Mouse (Mus musculus) MEL (cell line): ENCODE data around the gene Relb. TPM values are rescaled to one million over a fixed set of nuclear protein-coding genes. Genes with fewer than 3 reads are reported as not detected.

ENCODE experiments used
- DNase-seq: peaks from one replicate; pipeline ENCODE4 v3.0.0; 2011; ENCODE audit warnings: low read depth, low spot score
- H3K27ac ChIP-seq: 2 replicates; pipeline ENCODE4 v1.5.1; 2012; ENCODE audit warnings: low read depth, mild to moderate bottlenecking, control low read depth, low read length, moderate library complexity; ENCODE audit not compliant: control insufficient read depth
- H3K27me3 ChIP-seq, 2 experiments: fragments of 150-350 bp in 1 of 2; sonication (generic) in 1 of 2; 2 replicates each; pipeline ENCODE4 v1.6.1; 2012; ENCODE audit warnings: low read length in 2 of 2, mild to moderate bottlenecking in 2 of 2, improper control_type of control experiment in 1 of 2, moderate library complexity in 1 of 2; ENCODE audit not compliant: insufficient read depth in 2 of 2, control insufficient read depth in 1 of 2
- H3K36me3 ChIP-seq, 2 experiments: 2 replicates each; pipeline ENCODE4 v1.6.1; 2012 to 2014; ENCODE audit warnings: low read length in 2 of 2, improper control_type of control experiment in 1 of 2, inconsistent platforms in 1 of 2, mild to moderate bottlenecking in 1 of 2; ENCODE audit not compliant: insufficient read depth in 2 of 2, control insufficient read depth in 1 of 2
- H3K4me1 ChIP-seq, 2 experiments: fragments of 150-350 bp in 1 of 2; sonication (generic) in 1 of 2; 2 replicates each; pipeline ENCODE4 v1.6.1; 2012; ENCODE audit warnings: low read length in 2 of 2, improper control_type of control experiment in 1 of 2, mild to moderate bottlenecking in 1 of 2; ENCODE audit not compliant: insufficient read depth in 2 of 2, control insufficient read depth in 1 of 2
- H3K4me3 ChIP-seq, 2 experiments: fragments of 150-350 bp in 1 of 2; sonication (generic) in 1 of 2; 2 replicates each; pipeline ENCODE4 v1.5.1; 2012; ENCODE audit warnings: low read depth in 2 of 2, low read length in 2 of 2, mild to moderate bottlenecking in 2 of 2, moderate library complexity in 2 of 2, control low read depth in 1 of 2, improper control_type of control experiment in 1 of 2; ENCODE audit not compliant: control insufficient read depth in 1 of 2, insufficient read depth in 1 of 2
- H3K79me2 ChIP-seq: 2 replicates; pipeline ENCODE4 v1.6.1; 2012; ENCODE audit warnings: mild to moderate bottlenecking, low read length, moderate library complexity; ENCODE audit not compliant: control insufficient read depth, poor library complexity, insufficient read depth
- H3K9ac ChIP-seq: 2 replicates; pipeline ENCODE4 v1.6.1; 2012; ENCODE audit warnings: low read depth, mild to moderate bottlenecking, control low read depth, low read length, moderate library complexity; ENCODE audit not compliant: control insufficient read depth, poor library complexity, severe bottlenecking
- H3K9me3 ChIP-seq: fragments of 150-350 bp; sonication (generic); replicated peaks from 2 replicates; pipeline ENCODE4 v1.6.1; 2012; ENCODE audit warnings: mild to moderate bottlenecking, low read length, improper control_type of control experiment, moderate library complexity; ENCODE audit not compliant: insufficient read depth
- BHLHE40 ChIP-seq: IDR thresholded peaks from 2 replicates; pipeline ENCODE4 v1.6.1; 2012; ENCODE audit warnings: low read depth, mild to moderate bottlenecking, inconsistent platforms, low read length, improper control_type of control experiment, borderline replicate concordance
- CHD1 ChIP-seq: IDR thresholded peaks from 2 replicates; pipeline ENCODE4 v1.6.1; 2012; ENCODE audit warnings: low read depth, mild to moderate bottlenecking, inconsistent platforms, low read length, improper control_type of control experiment
- CHD2 ChIP-seq: IDR thresholded peaks from 2 replicates; pipeline ENCODE4 v1.6.1; 2011; ENCODE audit warnings: low read length, improper control_type of control experiment
- CTCF ChIP-seq, 3 experiments: IDR thresholded peaks in 2 of 3; conservative IDR thresholded peaks in 1 of 3; 2 replicates each; pipeline ENCODE4 v1.5.1; 2011 to 2012; ENCODE audit warnings: low read length in 3 of 3, low read depth in 2 of 3, mild to moderate bottlenecking in 2 of 3, improper control_type of control experiment in 1 of 3, inconsistent platforms in 1 of 3, mixed read lengths in 1 of 3, moderate library complexity in 1 of 3; ENCODE audit not compliant: control insufficient read depth in 1 of 3, insufficient read depth in 1 of 3, poor library complexity in 1 of 3, severe bottlenecking in 1 of 3
- E2F4 ChIP-seq: IDR thresholded peaks from 2 replicates; pipeline ENCODE4 v1.6.1; 2011; ENCODE audit warnings: low read depth, low read length, improper control_type of control experiment, borderline replicate concordance
- ELF1 ChIP-seq: IDR thresholded peaks from 2 replicates; pipeline ENCODE4 v1.6.1; 2014; ENCODE audit warnings: low read depth, mild to moderate bottlenecking, inconsistent platforms, low read length, improper control_type of control experiment, moderate library complexity
- EP300 ChIP-seq, 2 experiments: IDR thresholded peaks; 2 replicates each; pipeline ENCODE4 v1.6.1; 2011; ENCODE audit warnings: improper control_type of control experiment in 2 of 2, low read length in 2 of 2, low read depth in 1 of 2, mild to moderate bottlenecking in 1 of 2
- ETS1 ChIP-seq: IDR thresholded peaks from 2 replicates; pipeline ENCODE4 v1.6.1; 2012; ENCODE audit warnings: low read depth, mild to moderate bottlenecking, inconsistent platforms, low read length, improper control_type of control experiment, moderate library complexity
- GABPA ChIP-seq: IDR thresholded peaks from 2 replicates; pipeline ENCODE4 v1.6.1; 2012; ENCODE audit warnings: low read depth, mild to moderate bottlenecking, inconsistent platforms, low read length, improper control_type of control experiment, moderate library complexity
- GATA1 ChIP-seq: IDR thresholded peaks from 2 replicates; pipeline ENCODE4 v1.6.1; 2011; ENCODE audit warnings: low read depth, low read length, improper control_type of control experiment
- HCFC1 ChIP-seq: IDR thresholded peaks from 2 replicates; pipeline ENCODE4 v1.6.1; 2012; ENCODE audit warnings: low read depth, mild to moderate bottlenecking, inconsistent platforms, low read length, improper control_type of control experiment, moderate library complexity
- JUND ChIP-seq: IDR thresholded peaks from 2 replicates; pipeline ENCODE4 v1.6.1; 2011; ENCODE audit warnings: low read depth, mild to moderate bottlenecking, improper control_type of control experiment, low read length
- KAT2A ChIP-seq: conservative IDR thresholded peaks from 2 replicates; pipeline ENCODE4 v1.6.1; 2012; ENCODE audit warnings: low read depth, low read length, improper control_type of control experiment, inconsistent platforms
- MAFK ChIP-seq: IDR thresholded peaks from 2 replicates; pipeline ENCODE4 v1.6.1; 2011; ENCODE audit warnings: low read depth, mild to moderate bottlenecking, low read length, improper control_type of control experiment, borderline replicate concordance
- MAX ChIP-seq: IDR thresholded peaks from 2 replicates; pipeline ENCODE4 v1.6.1; 2011; ENCODE audit warnings: low read length, improper control_type of control experiment
- MEF2A ChIP-seq: IDR thresholded peaks from 2 replicates; pipeline ENCODE4 v1.6.1; 2014; ENCODE audit warnings: low read depth, mild to moderate bottlenecking, inconsistent platforms, low read length, improper control_type of control experiment; ENCODE audit not compliant: poor library complexity, insufficient replicate concordance, severe bottlenecking; ENCODE audit errors: extremely low read depth
- MXI1 ChIP-seq: IDR thresholded peaks from 2 replicates; pipeline ENCODE4 v1.6.1; 2011; ENCODE audit warnings: mild to moderate bottlenecking, low read depth, low read length, improper control_type of control experiment
- MYB ChIP-seq: IDR thresholded peaks from 2 replicates; pipeline ENCODE4 v1.6.1; 2011; ENCODE audit warnings: mild to moderate bottlenecking, low read depth, low read length, improper control_type of control experiment
- MYC ChIP-seq: IDR thresholded peaks from 2 replicates; pipeline ENCODE4 v1.6.1; 2011; ENCODE audit warnings: low read depth, mild to moderate bottlenecking, low read length, improper control_type of control experiment, moderate library complexity
- NELFE ChIP-seq: IDR thresholded peaks from 2 replicates; pipeline ENCODE4 v1.6.1; 2011; ENCODE audit warnings: low read depth, low read length, improper control_type of control experiment
- NRF1 ChIP-seq: IDR thresholded peaks from 2 replicates; pipeline ENCODE4 v1.6.1; 2014; ENCODE audit warnings: low read depth, mild to moderate bottlenecking, inconsistent platforms, low read length, improper control_type of control experiment, moderate library complexity; ENCODE audit not compliant: poor library complexity, insufficient read depth, severe bottlenecking
- POLR2A ChIP-seq, 2 experiments: IDR thresholded peaks; 2 replicates each; pipeline ENCODE4 v1.6.1; 2011 to 2012; ENCODE audit warnings: low read length in 2 of 2, mild to moderate bottlenecking in 2 of 2, control low read depth in 1 of 2, improper control_type of control experiment in 1 of 2, low read depth in 1 of 2, moderate library complexity in 1 of 2; ENCODE audit not compliant: control insufficient read depth in 1 of 2, insufficient read depth in 1 of 2, poor library complexity in 1 of 2
- POLR2AphosphoS2 ChIP-seq: IDR thresholded peaks from 2 replicates; pipeline ENCODE4 v1.6.1; 2011; ENCODE audit warnings: low read length, improper control_type of control experiment
- RAD21 ChIP-seq: IDR thresholded peaks from 2 replicates; pipeline ENCODE4 v1.6.1; 2011; ENCODE audit warnings: mild to moderate bottlenecking, low read depth, low read length, improper control_type of control experiment
- RCOR1 ChIP-seq: IDR thresholded peaks from 2 replicates; pipeline ENCODE4 v1.6.1; 2012; ENCODE audit warnings: low read depth, mild to moderate bottlenecking, inconsistent platforms, low read length, improper control_type of control experiment
- SIN3A ChIP-seq: IDR thresholded peaks from 2 replicates; pipeline ENCODE4 v1.6.1; 2012; ENCODE audit warnings: low read length, improper control_type of control experiment, inconsistent platforms
- SMC3 ChIP-seq: IDR thresholded peaks from 2 replicates; pipeline ENCODE4 v1.6.1; 2011; ENCODE audit warnings: low read depth, low read length, improper control_type of control experiment
- TAL1 ChIP-seq: IDR thresholded peaks from 2 replicates; pipeline ENCODE4 v1.6.1; 2012; ENCODE audit warnings: mild to moderate bottlenecking, inconsistent platforms, low read length, moderate library complexity, mixed read lengths
- TCF12 ChIP-seq: IDR thresholded peaks from 2 replicates; pipeline ENCODE4 v1.6.1; 2014; ENCODE audit warnings: low read depth, mild to moderate bottlenecking, inconsistent platforms, low read length, improper control_type of control experiment, moderate library complexity
- UBTF ChIP-seq: IDR thresholded peaks from 2 replicates; pipeline ENCODE4 v1.6.1; 2012; ENCODE audit warnings: low read depth, mild to moderate bottlenecking, inconsistent platforms, low read length, improper control_type of control experiment, moderate library complexity, borderline replicate concordance; ENCODE audit not compliant: insufficient read depth
- USF1 ChIP-seq: IDR thresholded peaks from 2 replicates; pipeline ENCODE4 v1.6.1; 2014; ENCODE audit warnings: low read depth, mild to moderate bottlenecking, inconsistent platforms, low read length, improper control_type of control experiment, moderate library complexity
- USF2 ChIP-seq, 2 experiments: IDR thresholded peaks; 2 replicates each; pipeline ENCODE4 v1.6.1; 2011 to 2012; ENCODE audit warnings: improper control_type of control experiment in 2 of 2, low read length in 2 of 2, borderline replicate concordance in 1 of 2, inconsistent platforms in 1 of 2, low read depth in 1 of 2, mild to moderate bottlenecking in 1 of 2; ENCODE audit not compliant: insufficient read depth in 1 of 2
- ZKSCAN1 ChIP-seq: IDR thresholded peaks from 2 replicates; pipeline ENCODE4 v1.6.1; 2012; ENCODE audit warnings: low read depth, mild to moderate bottlenecking, inconsistent platforms, low read length, improper control_type of control experiment, moderate library complexity
- ZMIZ1 ChIP-seq: IDR thresholded peaks from 2 replicates; pipeline ENCODE4 v1.6.1; 2012; ENCODE audit warnings: low read depth, mild to moderate bottlenecking, inconsistent platforms, low read length, improper control_type of control experiment, moderate library complexity
- polyA plus RNA-seq, 2 experiments: library from polyadenylated mRNA; stranded (reverse) in 1 of 2; unstranded in 1 of 2; fragments of >175 nt in 1 of 2; fragments of >200 nt in 1 of 2; gene quantifications; 2 replicates each; pipeline versions ENCODE4 v1.2.1 to v1.2.4; 2012; ENCODE audit warnings: low replicate concordance in 2 of 2, low read depth in 1 of 2; ENCODE audit not compliant: insufficient read length in 2 of 2, insufficient read depth in 1 of 2, missing spikeins in 1 of 2
- total RNA-seq: library from RNA; depleted of rRNA; stranded (reverse); fragments of 300-350 nt; gene quantifications from 2 replicates; pipeline ENCODE4 v1.2.3, GENCODE M21; 2012

The Relb gene
- total and polyA plus RNA-seq, 3 experiments, result 6.2 to 7.7 TPM; not detected in 1

DNA sequence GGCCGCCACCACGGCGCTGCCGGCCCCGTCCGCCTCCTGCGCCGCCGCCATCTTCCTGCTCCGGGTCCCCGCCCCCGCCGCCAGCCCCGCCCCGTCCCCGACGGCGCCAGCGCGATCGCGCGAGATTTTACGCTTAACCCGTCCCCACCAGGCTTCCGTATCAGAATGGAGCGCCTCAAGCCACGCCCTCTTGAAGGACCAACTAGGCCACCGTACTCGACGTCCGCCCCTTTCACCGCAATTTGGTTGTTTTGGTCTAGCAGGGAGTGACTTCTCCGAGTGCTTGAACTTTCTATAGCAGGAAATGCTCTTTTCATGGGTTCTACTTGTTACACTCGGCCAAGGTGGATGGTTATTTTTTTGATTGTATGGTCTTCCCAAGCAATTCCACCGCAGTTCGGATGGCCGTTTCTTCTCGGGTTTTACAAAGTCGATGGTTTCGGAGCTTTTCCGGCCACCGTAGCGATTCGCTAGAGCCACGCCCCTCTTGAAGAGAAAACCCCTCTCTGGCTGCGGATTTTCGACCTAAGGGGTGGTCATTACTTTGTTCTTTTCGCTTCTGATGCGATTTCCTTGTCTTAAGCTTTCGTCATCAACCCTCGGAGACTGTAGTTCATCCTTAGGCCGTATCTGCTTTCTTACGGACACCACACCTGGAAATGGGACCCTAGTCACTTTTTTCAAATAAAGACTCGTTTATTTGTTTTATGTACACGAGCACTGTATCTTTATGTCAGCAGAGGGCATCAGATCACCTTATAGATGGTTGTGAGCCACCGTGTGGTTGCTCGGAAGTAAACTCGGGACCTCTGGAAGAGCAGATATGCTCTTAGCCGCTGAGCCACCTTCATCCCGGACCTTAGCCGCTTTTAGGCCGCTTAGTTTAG is 36.0 kb upstream of the Relb start, which contains the start of gene Clptm1:
Gene Clptm1, minus strand, starts transcription at position 79 of the 887 bp plus-strand sequence.
- peak within 1 kb of the TSS; percentile 95 for H3K27ac ChIP-seq
- peak; percentile 99 for DNase-seq
- H3K79me2 ChIP-seq, result peaks cover 43% of the 10 kb centered on the region
- H3K27me3 ChIP-seq, result no peaks in the 10 kb centered on the region
- H3K4me1 ChIP-seq, result peaks cover 4 to 12% of the 10 kb centered on the region in 2 experiments; a peak in 3 of 4 replicates
- H3K9me3 ChIP-seq, result no peaks in the 10 kb centered on the region
- peak within 1 kb of the TSS; percentile 89 for H3K9ac ChIP-seq
- H3K4me3 ChIP-seq, result peak within 1 kb of the TSS; percentile 81 to 87
- H3K36me3 ChIP-seq, result peaks cover 0 to 11% of the 10 kb centered on the region in 2 experiments; a peak in 3 of 4 replicates
- TF ChIP-seq MYB (no peak), JUND (0 out of 2 replicates have a peak, but pooled peaks have one; percentile 2), NRF1 (peak; percentile 34; the same call in 1 of the 2 replicates), ETS1 (no peak; the same call in 1 of the 2 replicates), SMC3 (peak; percentile 61), ZKSCAN1 (no peak), USF2 (IDR thresholded peaks at IDR 0.05; ENCODE audit: borderline replicate concordance in 1 of 2, insufficient read depth in 1 of 2, low read depth in 1 of 2, low read length in 2 of 2) (no peak), HCFC1 (peak; percentile 89), RAD21 (peak; percentile 24), E2F4 (peak; percentile 72; the same call in 1 of the 2 replicates), UBTF (no peak), EP300 (IDR thresholded peaks at IDR 0.05; ENCODE audit: low read depth in 1 of 2, low read length in 2 of 2) (0 out of 4 replicates have a peak, but pooled peaks of 1 of the 2 experiments have one; percentile 22), RCOR1 (0 out of 2 replicates have a peak, but pooled peaks have one; percentile 13), POLR2A (IDR thresholded peaks at IDR 0.05; ENCODE audit: control insufficient read depth in 1 of 2, insufficient read depth in 1 of 2, low read depth in 1 of 2, low read length in 2 of 2, poor library complexity in 1 of 2) (peak; percentile 53 to 71), TAL1 (0 out of 2 replicates have a peak, but pooled peaks have one; percentile 7), TCF12 (peak; percentile 48), GABPA (no peak; the same call in 1 of the 2 replicates), MAFK (no peak), KAT2A (peak; percentile 74), MXI1 (peak; percentile 84), USF1 (no peak), CHD1 (no peak), GATA1 (no peak), POLR2AphosphoS2 (peak; percentile 76; the same call in 1 of the 2 replicates), ZMIZ1 (no peak), MEF2A (no peak), MYC (0 out of 2 replicates have a peak, but pooled peaks have one; percentile 50), ELF1 (peak; percentile 90), CTCF (IDR thresholded peaks at IDR 0.05 in 2 of 3, conservative IDR thresholded peaks at IDR 0.05 in 1 of 3; ENCODE audit: control insufficient read depth in 1 of 3, insufficient read depth in 1 of 3, low read depth in 2 of 3, low read length in 3 of 3, poor library complexity in 1 of 3, severe bottlenecking in 1 of 3) (peak; percentile 29 to 88 (median 47); a peak in 5 of 6 replicates), MAX (peak; percentile 67), BHLHE40 (no peak), SIN3A (peak; percentile 99), CHD2 (peak; percentile 96), NELFE (peak; percentile 81)
